Mouse (Mus musculus) adrenal gland, postnatal 36 days (tissue): ENCODE data around the gene Got2. TPM values are rescaled to one million over a fixed set of nuclear protein-coding genes. Genes with fewer than 3 reads are reported as not detected.

ENCODE experiments used
- DNase-seq, 2 experiments: peaks; one replicate each; pipeline ENCODE4 v3.0.0; 2021; ENCODE audit warnings: mixed read lengths in 1 of 2
- total RNA-seq, 2 experiments: library from RNA; stranded (reverse); gene quantifications; 2 replicates each; pipeline ENCODE4 v1.2.3; 2021

Gene Got2
- total RNA-seq, 2 experiments from 2014 or later = 122 to 138 TPM

DNA sequence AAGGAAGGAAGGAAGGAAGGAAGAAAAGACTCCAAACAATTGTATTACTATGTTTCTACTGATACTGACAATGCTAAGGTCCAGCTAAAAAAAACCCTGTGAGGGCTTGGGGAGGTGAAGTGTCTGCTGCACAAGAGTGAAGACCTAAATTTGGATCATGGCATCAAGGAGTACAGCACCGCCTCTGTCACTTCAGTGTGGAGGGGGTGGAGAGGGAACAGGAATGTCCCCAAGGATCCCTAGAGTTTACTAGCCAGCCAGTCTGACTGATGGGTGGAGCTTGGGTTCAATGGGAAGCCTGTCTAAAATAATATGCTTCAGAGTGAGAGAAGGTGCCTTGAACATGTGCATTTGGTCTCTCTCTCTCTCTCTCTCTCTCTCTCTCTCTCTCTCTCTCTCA, 70.1 kb downstream of the Got2 start:
- no peak for DNase-seq

DNA sequence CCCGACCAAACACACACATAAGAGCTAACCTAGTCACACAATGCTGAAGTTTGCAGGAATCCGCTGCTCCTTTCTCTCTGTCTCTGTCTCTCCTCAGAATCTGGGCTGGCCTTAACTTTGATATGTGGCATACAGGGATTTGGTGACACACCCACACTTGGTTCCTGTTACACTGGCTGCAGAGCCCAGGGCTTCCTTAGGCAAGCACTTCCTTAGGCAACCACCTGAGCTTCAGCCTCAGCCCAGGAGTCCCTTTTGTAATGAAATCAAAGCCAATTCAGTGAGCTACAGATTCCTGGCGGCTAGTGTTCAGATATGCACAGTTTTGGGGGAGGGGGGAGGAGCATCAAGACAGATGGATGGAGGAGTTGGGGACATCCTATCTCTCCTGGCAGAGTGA, 70.8 kb downstream of the Got2 start:
- no peak for DNase-seq

DNA sequence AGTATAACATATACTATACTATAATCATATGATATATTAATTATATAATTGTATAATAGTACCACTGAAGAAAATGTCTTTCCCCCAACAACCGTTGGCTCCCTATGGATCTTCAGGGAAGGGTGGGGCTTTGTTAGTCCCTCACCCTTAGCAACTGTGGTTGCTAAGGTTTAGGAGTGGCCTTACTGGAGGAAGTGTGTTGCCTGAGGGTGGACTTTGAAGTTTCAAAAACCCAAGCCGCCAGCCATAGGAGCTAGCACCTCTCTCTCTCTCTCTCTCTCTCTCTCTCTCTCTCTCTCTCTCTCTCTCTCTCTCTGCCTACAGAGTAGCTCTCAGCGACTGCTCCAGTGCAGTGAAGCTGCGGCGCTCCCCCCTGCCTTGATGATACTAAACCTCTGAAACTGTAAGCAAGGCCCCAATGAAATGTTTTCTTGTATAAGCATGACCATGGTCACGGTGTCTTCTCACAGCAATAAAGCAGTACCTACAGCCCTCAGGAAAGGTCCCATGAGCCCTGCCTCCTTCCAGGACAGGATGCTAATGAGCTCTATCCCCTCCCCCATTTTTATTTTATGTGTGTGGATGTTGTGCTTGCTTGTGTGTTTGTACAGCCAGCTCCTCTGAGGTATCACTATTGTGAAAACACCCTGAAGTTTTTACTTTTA, 72.2 kb downstream of the Got2 start:
- no peak for DNase-seq

Other genes starting within 250 kb of the Got2 start
- gene Ndrg4, start 211.6 kb downstream of the Got2 start, total RNA-seq = 10 to 100 TPM; 16.1 to 21.6 TPM
- gene Setd6, start 172.7 kb downstream of the Got2 start, total RNA-seq = 10 to 100 TPM; 30.1 to 35.5 TPM
- 100 to 1,000 TPM; 148 to 168 TPM for gene Cnot1, start 81.1 kb downstream of the Got2 start, total RNA-seq
- gene Sap18b, start 63.2 kb downstream of the Got2 start, total RNA-seq = 100 to 1,000 TPM; 170 to 181 TPM
- 10 to 100 TPM; 17.6 to 22.1 TPM for gene Slc38a7, start 35.0 kb downstream of the Got2 start, total RNA-seq